Mouse (Mus musculus) skeletal muscle tissue, adult 2 months (tissue): ENCODE data around the gene Rpl19.

Experiments used
- DNase-seq: peaks from one replicate; pipeline ENCODE4 v3.0.0-alpha.2; 2012; ENCODE audit warnings: low read depth, low spot score

Rpl19 gene

DNA sequence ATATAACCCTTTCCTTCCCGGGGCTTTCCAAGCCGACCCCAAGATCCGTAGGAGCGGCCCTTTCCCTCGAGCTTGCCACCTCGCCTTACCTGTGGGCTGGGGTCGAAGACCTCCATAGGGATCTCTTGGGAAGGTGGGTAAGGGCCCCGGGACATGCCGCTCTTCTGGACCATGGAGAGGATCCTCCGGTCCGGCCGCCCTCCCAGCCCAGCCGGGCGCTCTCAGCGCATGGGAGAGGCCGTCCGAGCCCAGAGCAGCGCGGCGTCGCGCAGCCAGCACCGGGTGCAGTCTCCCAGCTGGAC, 4.3 kb upstream of the Rpl19 start:
- DNase-seq, result no peak

DNA sequence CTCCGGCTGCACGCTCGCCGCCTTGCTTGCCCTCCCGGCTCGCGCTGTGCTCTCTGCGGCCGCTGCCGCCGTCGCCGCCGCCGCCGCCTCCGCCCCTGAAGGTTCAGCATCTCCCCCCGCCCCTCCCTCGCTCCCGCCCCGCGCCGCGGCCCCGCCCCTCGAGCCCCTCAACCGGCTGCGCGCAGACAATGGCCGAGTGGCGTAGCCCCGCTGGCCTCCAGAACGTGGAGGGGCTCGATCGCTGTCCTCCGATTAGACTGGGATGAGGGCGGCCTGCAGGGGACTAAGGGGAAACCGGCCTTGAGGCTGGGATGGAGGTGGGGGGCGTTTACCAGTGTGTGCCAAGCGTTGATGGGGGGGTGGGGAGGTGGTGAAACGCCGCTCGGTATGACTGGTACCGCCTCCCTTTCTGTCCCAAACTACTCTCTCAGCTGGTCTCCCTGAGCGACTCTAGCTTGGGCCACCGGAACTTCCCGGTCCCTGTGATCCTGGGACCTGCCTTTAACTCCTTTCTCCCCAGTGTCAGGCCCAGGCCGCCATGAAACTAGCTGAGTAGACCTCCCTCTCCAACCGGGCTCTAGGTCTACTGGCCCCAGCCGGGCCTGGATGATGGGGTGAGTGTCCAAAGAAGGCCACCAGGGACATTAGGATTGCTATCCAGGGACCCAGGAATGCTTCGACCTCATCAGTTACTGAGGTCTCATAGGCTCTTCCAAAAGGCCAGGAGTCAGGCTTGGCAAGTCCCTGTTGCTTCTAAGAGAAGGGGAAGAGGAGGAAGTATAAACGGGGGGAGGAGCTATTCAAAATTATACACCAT, 3.7 kb upstream of the Rpl19 start, which contains the start of gene Cacnb1:
Cacnb1 (minus strand) TSS at position 480 of the 817 bp plus-strand sequence.
- DNase-seq, result no peak

DNA sequence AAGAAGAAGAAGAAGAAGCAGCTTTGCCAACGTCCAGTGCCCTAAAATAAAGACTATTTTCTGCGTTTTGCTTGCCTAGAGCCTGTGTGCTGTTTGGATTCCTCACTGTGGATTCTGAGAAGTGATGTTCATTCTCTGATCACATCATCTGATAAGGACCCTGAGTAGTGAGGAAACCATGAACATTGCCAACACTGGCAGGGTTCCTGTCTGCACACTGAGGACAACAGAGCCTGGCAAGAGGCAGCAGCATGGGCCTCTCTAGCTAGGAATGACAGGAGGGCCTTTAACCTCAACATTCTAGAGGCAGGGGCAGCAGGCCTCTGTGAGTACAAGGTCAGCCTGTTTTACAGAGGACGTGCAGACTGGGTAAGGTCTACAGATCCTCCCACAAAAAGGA, 2.0 kb upstream of the Rpl19 start:
- DNase-seq, result no peak

DNA sequence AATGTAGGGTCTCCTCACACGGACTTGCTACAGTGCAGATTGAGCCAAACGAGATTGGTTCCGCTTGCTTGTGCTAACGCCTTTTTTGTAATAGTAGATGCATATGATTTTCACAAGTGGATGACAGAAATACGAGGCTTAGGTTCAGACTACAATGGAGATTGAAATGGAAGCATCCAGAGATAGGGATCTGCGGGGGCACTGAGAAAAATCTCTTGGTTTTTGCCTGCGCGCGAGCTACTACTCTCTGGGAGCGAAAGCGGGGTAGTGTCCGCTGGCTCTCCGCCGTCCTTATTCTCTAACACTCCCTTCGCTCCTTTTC, 301 bp upstream of the Rpl19 start:
- DNase-seq, result no peak

DNA sequence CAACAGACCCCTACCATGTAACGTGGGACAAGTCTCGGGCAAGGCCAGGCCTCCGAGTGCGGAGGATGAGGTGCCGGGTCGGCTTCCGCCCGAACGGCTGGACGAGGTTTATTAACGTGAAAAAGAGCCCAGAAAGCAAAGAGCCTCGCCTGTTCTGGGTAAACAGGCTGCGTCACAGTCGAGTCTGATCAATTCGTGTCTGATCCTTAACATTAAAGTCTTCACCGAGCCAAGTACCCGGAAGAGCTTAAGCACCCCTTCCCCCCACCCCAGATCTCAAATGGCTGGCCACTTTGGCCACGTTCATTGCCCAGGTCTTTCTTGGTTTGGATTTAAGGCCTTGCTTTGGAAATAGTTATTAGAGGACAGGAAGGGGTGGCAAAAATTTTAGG, 783 bp downstream of the Rpl19 start:
- DNase-seq, result no peak

DNA sequence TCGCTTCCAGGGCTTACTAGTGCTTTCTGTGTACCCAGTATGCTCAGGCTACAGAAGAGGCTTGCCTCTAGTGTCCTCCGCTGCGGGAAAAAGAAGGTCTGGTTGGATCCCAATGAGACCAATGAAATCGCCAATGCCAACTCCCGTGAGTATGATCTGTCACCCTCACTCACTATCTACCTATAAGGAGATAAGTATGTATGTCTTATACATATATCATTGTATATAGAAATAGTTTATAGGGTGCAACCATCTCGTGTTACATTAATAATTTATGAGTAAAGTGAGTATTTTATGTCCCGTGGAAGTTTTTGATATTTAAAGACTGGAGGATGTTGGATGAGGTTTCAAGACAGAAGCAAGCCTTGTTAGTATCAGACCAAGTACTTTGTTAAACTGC, 1.3 kb downstream of the Rpl19 start:
- no peak for DNase-seq

DNA sequence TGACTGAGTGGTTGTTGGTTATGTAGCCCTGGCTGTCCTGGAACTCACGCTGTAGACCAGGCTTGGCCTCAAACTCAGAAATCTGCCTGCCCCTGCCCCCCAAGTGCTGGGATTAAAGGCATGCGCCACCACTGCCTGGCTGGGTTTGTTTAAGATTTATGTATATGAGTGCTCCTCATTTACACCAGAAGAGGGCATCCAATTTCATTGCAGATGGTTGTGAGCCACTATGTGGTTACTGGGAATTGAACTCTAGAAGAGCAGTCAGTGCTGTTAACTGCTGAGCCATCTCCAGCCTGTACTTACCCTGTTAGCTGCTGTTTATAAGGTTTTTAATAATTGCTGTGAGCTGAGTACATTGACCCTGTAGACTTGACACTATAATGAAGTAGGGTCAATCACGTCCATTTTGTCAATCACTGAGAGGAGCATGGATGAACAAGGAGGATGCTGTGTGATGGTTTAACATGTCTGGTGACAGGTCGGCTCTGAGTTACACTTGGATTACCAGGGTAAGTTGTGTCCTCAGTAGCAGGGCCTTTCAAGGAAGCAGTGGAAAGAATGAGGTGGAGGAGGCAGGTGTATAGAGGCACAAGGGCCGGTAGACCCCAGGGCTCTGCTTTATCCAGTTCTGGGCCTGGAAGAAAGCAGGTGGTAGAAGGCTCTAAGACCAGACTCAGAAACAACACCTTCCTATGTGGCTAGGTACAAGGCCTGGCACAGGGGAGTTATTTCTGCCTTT, 4.4 kb downstream of the Rpl19 start:
- DNase-seq, result no peak

DNA sequence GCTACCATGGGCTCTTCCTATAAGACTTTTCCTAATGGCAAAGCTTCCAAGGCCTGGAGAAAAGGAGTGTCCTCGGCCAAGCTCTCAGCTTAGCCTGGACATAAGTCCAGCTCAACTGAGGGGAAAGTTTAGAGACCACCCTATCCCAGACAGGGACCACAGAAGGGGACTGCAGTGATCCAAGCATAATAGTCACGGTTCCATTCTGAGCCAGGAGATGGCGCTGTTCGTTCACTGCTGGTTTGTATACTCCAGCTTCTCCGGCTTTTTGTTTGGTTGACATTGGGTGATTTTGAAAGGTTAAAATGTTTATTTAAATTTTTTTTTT, 4.9 kb downstream of the Rpl19 start:
- DNase-seq, result no peak

DNA sequence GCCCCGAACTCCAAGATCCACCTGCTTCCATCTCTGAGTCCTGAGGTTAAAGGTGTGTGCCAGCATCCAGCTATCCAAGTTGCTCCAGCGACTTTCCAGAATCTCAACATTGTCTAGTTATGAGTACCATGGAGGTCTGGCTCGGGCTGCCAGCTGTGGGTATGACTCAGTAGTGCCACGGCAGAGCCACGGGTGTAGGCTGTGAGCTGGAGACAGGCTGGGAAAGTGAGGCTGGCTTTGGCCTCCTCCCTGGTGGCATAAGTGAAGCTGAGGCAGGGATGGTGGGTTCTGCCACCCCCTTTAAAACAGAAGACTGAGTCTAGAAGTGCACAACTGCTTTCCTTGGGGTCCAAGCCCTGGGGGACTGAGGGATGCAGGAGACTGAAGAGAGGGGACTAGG, 7.6 kb downstream of the Rpl19 start:
- no peak for DNase-seq

DNA sequence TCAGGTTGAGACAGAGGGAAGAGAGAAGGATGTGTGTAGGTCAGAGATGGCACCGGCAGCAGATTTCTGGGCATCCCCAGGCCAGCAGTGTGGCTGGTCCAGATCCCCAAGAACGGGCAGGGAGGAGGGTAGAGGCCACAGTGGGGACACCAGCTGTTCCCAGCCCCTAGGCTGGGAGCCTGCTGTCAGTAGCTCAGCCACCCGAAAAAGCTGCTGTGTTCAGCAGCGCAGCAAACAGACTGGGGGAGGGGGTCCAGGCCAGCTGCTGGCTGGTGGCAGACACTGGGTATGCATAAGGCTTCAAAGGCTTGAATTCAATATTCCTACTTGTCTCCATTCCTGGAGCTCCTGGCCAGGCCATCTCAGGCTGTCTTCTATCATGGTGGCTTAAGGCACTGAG, 8.3 kb downstream of the Rpl19 start:
- DNase-seq, result no peak

DNA sequence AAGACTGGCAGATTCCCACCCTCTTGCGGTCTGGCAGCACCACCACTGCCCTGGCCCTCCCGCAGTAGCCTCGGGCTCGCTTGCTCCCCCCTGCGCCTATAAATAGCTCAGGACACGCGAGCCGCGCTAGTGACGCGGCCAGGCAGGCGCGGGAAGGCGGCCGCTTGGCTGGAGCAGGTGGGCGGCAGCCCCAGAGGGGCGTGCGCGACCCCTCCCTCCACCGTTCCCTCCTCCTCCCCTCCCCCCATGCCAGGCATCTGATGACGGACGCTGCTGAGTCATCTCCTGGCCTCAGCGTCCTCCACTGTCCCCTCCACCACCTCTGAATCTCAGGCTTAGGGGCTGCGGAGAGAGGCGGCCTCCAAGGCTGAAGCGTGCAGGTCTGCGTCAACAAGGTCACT, 9.5 kb downstream of the Rpl19 start:
- no peak for DNase-seq

DNA sequence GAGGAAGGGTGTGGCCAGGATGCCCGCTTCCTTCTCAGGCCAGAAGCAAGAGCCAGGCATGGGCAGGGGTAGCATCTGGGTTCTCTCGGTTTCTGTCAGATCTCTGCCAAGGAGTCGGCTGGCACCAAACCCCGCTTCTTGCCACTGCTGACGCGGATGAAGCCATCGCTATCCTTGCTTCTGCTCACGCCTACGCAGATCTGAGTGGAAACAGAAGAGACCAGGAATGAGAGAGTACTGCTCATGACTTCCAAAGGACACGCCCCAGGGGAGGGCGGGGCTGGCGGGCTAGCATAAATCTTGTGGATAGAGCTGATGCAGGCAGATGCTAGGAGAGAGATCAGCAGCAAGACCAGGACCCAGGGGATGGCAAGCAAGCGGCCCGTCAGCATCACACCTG, 11.4 kb downstream of the Rpl19 start:
- DNase-seq, result no peak

DNA sequence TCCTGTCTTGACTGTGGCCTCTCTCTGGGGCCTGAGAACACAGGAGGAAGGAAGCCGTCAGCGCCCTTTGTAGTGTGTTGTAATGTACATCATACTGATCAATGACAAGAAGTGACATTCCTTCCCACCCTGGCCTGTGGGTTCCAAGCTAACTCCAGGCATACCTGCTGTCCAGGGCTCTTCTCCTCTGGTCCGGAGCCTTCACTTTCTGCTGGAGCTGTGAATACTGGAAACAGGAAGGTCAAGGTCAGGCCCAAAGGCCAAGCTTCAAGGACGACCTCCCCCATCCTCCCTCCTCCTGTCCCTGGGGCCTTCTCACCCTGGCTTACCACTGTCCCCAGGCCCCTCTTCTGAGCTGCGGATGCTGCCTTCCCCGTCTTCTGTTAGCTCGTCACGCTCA, 14.5 kb downstream of the Rpl19 start:
- DNase-seq, result no peak

DNA sequence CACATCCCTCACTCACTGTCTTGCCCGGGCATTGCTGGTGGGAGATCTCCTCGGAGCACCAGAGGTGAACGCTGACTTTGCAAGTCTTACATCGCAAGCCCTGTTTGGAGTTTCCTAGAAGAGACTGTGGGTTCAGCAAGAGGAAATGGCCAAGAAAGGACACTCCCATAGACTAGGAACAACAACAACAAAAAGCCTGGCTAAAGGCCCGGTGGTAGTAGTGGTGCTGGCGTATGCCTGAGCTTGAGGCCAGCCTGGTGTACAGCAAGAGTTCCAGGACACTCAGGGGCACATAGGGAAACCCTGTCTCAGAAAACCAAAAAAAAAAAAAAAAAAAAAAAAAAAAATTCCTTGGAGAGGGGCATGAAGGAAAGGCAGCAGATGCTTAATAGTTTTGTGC, 16.2 kb downstream of the Rpl19 start:
- no peak for DNase-seq

DNA sequence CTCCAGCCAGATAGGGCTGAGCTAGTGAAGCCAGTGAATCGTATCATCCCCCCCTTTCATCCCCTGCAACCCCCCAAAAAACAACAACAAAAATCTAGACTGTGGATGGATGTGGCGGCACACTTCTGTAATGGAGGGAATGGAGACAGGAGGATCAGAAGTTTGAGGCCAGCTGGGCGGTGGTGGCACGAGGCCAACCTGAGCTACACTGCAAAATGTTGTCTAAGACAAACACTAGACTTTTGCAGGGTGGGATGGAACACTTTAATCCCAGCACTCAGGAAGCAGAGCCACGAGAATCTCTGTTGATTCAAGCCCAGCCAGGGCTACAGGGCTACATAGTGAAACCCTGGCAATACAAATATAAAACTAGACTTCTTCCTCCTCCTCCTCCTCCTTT, 17.6 kb downstream of the Rpl19 start:
- DNase-seq, result no peak

DNA sequence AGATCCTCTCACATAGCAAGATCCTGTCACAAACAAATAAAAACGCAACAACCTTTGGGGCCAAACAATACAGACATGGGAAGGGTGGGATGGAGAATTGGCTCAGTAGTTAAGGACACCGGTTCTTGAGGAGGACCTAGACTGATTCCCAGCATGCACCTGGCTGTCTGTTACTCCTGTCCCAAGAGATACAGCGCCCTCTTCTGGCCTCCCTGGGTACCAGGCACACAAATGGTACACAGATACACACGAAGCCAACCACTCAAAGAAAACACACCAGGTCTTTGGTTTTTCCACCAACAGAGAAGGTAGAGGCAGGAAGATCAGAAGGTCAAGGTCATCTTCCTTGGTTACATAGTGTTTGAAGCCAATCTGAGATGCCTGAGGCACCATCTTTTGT, 19.1 kb downstream of the Rpl19 start:
- no peak for DNase-seq

DNA sequence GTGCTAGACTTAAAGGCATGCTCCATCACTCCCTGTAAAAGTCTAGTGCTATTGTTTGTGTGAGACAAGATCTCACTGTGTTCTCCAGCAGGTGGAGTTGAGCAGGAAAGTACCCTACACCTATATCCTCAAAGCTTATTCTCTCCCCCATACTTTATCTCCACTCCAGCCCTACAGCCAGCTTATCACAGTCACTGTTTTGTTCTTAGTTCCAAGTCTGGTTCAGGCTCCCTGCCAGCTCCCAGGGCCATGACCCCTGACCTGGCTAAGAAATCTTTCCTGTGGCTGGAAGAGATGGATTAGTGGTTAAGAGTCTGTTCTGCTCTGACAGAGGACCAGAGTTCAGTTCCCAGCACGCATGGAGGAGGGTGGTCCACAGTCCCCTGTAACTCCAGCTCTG, 20.0 kb downstream of the Rpl19 start:
- DNase-seq, result no peak

DNA sequence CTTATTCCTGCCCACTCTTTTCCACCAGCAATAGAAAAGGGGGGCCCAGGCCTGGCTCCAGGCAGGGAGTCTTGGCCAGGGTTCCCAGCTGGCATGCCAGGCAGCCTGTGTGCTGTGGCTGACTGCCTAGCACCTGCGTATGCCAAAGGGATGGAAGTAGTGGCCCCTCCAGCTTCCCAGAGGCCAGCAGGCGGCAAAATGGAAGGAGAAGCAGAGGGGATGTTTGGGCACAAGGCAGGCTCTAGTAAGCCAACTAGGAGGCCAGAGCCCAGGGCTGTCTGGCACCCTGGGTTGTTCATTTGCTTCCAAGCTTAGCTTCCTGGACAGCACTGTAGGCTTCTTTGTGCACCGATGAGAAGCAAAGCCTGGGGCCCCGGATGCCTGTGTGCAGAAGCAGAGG, 21.2 kb downstream of the Rpl19 start:
- no peak for DNase-seq

DNA sequence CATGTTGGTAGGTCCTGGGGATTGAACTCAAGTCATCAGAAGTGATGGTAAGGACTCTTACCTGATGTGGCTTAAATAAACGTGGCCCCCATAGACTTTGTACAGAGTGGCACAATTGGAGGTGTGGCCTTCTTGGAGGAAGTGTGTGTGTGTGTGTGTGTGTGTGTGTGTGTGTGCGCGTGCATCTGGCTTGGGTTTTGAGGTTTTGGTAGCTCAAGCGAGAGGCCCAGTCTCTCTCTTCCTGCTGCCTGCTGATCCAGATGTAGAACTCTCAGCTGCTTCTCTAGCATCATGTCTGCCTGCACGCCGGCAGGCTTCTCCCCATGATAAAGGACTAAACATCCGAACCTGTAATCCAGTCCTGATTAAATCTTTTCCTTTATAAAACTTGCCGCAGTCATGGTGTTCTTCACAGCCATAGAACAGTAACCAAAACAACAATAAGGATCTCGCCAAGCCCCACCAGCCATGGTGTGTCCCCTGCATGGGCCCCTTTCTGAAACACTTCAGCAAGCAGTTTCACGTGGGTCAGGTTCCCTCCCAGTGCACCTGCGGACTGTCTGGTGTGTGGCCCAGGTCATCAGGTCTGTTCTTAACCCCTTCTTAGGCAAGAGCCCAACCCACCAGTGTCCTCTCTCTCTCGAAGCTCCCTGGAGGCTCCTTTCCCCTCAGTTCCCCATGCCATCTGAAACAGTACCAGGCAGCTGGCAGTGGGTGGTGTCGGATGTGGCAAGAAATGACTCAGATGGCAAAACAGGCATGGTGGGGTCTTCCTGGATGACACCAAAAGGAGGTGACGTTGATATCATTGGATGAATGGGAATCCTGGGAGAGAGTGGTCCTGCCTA, 23.4 kb downstream of the Rpl19 start:
- DNase-seq, result no peak

DNA sequence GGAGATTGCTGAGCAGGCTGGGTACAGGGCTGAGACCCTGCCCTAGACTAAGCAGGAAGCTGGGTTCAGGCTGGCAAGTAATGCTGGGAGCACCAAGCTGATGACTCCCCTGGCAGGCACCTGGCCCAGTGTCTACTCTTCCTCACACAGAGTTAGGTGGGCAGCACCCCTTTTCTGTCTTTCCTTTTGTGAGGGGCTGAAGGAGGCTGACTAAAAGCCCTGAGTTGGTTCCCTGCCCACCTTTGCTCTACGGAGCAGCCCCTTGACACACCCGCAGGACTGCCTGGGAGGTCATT, 24.0 kb downstream of the Rpl19 start:
- no peak for DNase-seq

DNA sequence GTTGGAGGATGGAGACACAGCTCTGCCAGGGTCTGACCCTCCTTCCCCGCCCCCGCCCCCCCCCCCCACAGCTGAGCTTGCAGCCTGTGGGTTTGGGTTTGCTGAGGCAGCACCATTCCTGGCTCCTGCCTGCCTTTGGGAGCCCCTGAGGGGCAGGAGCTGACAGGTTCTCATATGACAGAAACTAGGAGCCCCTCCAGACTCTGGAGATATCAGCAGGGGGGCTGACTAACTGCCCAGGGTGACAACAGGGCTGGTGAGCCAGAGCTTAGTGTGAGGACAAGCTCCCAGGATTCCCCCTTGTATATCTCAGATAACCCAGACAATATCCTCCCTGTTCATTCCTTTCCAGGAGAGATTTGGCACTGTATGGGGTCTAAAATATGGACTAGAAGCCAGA, 24.4 kb downstream of the Rpl19 start:
- DNase-seq, result no peak

DNA sequence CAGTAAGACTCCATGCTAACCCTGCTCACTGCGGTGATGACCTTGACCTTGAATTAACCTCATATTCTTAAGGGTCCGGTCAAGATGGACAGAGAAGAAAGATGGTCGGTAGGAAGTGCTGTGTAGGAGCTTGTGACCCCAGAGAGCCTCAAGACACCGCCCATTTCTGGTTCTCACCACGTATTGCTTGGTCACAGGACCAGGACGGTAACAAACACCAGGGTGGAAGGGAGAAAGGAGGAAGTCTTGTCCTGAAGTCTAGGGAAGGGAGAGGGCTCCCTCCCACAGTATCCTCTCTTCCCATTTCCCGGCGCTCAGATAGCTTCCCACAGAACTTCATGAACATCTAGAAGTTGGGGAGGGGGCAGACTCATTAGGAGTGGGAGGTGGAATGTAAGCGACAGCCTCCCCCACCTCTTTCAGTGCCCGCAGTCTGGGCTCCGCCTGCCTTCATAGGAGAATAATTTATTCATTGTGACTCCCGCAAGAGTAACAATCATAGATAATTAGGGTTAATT, 25.2 kb downstream of the Rpl19 start:
- DNase-seq, result no peak
